Mouse (Mus musculus) skeletal muscle tissue, adult 2 months (tissue): ENCODE data around the gene Pitpnc1.
A peak's percentile ranks its signal among the peaks of the same experiment; 100 is the strongest.

ENCODE experiments used
- DNase-seq: peaks from one replicate; pipeline ENCODE4 v3.0.0-alpha.2; 2012; ENCODE audit warnings: low read depth, low spot score

Pitpnc1 gene

DNA sequence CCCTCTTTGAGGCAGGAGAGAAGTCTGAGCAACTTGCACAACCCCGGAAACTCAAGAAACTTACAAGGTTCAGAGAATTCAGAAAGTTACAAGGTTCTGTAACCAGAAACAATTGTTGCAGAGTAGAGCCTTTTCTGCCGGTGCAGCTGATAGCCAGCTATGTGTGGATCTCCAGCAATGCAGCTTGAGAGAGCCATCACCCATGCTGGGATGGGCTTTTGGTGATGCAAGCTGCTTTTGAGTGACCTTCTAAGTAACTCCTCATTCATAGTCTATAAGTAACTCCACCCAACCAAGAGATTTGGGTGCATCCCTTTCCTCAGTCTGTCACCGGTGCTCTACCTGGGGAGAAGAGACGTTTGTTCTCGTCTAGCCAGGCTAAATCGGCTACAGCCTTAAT lies 232.0 kb downstream of the Pitpnc1 start:
- DNase-seq: no peak

DNA sequence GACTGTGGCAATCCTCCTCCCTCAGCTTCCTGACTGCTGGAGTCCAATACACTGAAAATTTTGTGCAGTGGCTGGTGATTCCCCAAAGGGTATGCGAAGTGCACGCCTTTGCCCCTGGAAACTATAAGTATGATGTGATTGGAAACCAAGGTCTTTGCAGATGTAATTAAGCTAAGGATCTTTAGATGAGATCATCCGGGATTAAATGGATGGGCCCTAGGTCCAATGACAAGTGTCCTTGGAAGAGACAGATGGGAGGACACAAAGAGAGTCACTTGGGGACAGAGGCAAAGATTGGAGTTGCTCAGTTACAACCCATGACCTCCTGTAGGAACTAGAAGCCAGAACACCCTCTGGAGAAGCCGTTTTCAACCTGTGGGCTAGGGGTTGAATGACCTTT lies 233.0 kb downstream of the Pitpnc1 start:
- no peak for DNase-seq

DNA sequence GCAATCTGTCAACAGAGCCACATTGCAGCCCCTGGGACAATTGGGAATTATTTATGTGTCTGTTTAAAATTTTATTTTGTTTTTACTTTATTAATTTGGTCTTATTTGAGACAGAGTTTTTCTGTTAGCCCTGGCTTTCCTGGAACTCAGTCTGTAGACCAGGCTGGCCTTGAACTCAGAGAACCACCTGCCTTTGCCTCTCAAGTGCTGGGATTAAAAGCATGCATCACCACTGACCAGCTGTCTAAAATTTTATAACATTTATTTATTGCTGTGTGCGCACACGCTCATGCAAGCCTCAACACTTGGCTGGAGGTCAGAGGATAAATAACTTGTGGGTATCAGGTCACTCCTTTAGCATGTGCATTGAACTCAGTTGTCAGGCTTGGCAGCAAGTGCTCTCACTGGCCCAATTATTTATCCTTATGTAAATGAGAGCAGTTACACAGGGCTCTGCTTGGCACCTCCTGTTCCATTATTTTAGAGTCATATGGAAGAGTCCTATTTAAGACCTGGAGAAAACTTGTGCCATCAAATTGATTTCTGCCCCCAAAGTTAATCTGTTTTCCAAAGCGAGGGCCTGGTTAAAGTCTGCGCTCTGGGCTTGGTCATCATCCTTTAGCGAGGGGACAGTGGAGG lies 237.1 kb downstream of the Pitpnc1 start:
- DNase-seq: peak; percentile 48

DNA sequence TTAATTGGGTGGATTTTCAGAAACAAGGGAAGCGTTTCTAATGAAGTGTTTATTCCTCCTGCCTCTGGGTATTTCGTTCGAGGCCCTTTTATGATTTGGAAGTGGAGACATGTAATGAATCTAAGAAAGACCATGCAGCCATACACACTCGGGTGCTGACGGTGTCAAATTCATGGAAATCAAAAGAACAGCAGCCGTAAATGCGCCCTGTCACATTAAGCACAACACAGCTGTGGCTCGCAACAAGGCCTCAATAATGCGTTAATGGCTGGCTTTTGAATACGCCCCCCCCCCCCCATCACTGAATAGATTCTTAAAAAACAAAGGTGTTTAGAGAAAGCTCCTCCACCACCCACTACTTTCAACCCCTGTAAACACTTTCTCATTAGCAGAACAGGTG lies 240.4 kb downstream of the Pitpnc1 start:
- DNase-seq: no peak

DNA sequence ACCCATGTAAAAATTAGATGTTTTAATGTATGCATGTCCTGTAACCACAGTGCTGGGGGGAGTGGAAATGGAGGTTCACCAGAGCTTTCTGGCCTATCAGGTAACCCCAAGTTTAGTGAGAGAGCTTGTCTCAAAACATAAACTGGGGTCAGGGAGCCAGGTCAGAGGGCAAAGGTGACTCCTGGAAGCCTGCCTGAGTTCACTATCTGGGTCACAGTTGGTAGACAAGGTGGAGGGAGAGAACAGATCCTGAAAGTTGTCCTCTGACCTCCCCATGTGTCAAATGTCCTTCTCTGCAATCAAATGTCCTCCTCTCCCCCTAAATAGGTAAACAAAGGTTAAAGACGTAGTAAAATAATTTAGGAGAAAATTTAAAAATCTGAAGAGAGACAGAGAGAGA lies 244.1 kb downstream of the Pitpnc1 start:
- no peak for DNase-seq

DNA sequence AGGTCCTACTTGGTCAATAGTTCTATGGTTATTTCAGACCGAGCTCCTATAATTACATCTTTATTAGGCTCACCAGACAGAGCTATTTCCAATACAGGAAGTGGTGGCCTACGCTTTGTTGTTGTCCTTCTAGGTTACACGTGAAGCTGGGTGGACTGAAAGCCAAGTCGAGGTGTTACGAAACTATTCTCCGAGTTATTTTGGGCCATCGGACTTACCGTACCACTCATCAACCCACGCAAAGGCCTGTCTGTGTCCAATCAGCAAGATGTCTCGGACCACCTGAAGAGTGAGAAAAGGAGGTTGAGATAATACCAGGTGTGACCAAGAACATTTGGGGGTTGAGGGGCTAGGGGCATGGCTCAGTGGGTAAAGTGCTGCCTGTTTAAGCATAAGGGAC lies 244.5 kb downstream of the Pitpnc1 start:
- DNase-seq: peak; percentile 6

DNA sequence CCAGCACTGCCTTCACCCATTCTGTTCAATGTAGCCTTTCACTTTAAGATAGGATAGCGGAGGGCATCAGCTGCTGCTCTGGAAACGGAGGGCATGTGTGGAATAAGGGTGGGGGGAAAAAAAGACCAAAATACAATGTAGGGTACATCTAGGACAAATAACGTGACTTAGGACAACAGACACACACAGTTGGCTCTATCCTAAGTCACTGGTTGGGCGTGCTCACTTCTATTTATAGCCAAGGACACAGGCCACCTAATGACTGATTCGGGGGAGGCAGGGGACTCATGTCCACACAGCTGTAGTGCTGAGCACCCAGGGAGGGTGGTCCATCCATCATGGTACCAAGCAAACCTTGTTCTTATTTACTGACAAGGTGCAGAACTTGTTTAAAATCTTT lies 245.2 kb downstream of the Pitpnc1 start:
- peak; percentile 11 for DNase-seq

DNA sequence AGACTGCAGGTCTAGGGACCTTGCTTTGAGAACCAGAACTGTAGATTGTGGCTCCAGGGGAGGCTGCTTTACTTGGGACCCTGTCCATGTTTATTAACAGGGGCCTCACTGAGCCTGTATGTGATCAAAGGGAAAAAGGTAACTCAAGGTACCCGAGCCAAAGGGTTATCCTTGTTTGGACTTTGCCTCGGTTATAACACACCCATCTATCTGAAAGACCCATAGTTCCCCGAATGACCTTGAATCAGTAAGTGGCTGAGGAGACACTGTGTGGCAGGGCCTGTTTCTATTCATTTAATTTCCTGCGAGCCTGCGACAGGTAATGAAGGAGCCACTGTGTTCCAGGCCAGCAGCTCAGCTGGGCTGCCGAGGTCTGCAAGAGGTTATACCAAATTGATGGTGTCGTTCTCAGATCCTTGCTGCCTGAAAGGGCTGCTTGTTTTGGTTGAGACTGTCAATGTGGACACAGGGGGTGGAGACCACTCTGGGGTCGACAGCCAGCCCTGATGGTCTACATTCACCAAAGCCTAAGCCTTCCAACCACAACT lies 246.8 kb downstream of the Pitpnc1 start:
- no peak for DNase-seq

DNA sequence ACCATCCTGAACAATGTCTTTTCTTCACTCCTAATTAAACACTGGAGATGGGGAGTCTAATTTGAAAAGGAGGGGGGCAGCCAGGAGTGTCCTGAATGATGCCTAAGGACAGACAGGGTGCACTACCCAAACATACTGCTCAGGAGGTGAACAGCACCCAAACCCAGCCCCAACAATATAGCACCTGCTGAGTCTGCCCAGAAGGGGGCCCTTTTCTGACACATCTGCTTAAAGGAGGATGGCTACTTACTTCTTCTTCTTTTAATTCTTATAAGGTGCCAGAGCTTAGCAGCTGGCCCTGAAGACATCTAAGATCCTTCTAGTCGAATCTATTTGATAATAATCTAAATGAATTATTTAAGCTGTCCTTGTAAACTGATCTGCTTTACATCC lies 247.3 kb downstream of the Pitpnc1 start:
- no peak for DNase-seq

DNA sequence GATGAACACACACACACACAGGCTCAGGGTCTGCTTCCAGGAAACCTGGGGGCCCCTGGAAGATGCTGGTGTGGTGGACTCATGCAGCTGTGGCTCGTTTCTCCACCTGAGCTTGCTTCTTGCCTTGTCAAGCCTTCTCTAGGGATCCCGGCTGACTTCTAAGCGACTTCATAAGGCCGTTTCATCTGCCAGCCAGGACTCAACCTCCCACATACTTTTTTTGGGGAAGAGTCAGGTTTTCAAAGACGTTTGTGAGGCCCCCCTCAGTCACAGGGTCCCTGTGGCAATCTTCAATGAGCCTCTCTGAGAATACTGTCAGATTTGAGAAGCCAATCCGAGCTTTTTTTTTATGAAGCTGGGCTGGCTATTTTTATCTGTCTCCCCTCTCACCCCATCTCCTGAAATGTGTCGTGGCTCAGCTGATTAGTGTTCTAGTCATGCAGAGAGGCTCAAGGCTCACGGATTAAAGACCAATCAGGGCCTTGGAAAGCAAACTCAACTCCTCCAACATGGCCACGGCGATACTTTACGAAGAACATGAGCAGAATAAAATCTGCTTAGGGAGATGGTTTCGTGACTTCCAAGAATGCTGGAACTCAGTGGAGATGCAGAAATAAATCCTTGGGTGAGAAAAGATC lies 247.8 kb downstream of the Pitpnc1 start:
- DNase-seq: no peak

DNA sequence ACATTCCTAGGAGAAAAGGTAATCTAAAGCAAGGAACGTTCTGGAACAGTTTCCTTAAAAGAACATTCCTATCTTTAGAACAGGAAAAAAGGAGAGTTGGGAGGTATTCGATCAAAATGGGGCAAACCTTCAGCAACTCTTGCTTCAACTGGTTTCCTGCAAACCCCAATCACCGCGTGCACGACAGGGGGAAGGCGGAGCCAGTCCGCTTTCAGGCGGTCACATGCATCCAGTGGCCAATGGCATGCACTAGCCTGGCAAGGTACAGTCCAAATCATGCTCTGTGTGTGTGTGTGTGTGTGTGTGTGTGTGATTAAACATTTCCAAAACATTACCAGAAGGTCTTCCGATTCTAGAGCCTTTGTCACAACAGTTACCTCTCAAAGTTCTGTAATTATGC lies 255.4 kb downstream of the Pitpnc1 start:
- no peak for DNase-seq

DNA sequence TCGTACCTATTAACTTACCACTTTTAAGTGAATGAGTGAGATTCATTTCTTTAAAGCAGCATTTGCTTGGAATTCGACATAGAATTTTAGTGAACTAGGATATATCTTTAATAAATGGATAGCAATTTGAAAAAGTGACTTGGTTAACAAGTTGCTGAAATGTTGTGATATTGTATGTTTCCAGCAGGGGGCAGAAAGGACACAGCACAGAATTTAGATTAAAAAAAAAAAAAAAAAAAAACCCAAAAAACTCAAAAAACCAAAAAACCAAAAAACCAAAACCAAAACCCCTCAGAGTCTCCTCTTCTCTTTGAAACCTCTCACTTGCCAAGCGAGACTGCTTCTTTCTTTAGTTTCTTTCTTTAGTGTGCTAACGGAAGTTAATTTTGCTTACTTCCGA lies 256.8 kb downstream of the Pitpnc1 start:
- DNase-seq: peak; percentile 27

DNA sequence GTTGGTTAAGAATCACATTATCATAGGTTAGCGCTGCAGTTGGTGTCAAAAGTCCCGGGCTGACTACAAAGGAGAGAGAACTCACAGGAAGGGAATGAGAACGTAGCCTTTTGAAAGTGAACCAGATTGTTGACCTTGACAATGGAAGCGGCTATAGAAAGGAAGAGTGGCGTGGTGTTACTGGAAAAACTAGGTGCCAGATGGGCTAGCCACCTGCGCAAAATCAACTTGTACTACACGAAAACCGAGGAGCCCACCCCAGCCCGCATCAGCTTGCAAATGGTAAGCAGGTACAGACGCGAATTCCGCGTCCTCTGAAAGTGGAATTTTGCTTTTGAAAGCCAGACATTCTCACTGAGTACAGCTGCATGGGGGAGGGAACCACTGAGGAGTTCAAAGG lies 260.7 kb downstream of the Pitpnc1 start:
- no peak for DNase-seq

DNA sequence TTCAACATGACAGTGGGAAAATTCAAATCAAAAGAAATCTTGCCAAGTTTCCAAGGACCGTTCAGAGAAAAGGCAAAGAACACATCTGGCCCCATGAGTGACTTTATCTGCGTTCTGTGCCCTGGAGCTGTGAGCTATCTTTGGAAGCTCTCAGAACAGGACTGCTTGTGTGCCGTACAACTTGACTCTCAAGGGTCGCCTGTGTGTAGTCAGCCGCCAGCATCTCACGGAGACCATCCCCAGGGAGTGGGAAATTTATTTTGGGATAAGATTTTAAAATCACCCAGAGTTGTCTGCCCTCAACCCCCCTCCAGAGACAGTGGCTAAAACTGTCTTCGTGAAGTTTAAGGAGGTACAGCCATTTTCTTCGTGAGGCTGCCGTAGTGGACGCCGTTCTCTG lies 268.7 kb downstream of the Pitpnc1 start:
- no peak for DNase-seq

DNA sequence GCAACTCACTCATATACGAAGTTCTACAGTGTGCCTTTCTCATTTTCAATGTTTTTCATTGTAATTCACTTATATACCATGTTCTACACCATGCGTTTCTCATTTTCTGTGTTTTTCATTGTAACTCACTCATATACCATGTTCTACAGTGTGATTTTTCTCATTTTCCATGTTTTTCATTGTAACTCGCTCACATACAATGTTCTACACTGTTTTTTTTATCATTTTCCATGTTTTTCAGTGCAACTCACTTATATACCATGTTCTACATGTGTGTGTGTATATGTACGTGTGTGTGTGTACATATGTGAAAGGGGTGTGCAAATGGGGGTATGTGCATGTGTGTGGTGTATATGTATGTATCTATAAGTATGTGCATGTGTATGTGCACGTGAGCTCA lies 271.2 kb downstream of the Pitpnc1 start:
- DNase-seq: no peak

DNA sequence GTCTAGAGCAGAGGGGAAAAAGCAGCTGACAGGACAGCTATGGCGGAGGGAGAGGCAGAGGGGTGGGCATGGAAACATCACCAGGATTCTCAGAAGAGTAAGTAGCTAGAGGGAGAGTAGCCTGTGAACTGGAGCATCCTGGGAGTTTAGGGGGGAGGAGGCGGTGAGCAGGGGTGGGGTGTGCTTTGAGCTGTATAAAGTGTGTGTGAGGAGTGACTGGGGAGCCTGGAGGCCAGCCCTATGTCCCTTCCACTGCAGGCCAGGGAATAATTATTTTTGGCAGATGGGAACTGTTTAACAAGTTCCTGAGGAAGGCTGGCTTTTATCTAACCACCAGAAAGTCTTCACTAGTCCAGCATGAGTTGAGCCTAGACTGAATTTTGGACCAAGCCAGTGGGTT lies 275.2 kb downstream of the Pitpnc1 start:
- DNase-seq: no peak

DNA sequence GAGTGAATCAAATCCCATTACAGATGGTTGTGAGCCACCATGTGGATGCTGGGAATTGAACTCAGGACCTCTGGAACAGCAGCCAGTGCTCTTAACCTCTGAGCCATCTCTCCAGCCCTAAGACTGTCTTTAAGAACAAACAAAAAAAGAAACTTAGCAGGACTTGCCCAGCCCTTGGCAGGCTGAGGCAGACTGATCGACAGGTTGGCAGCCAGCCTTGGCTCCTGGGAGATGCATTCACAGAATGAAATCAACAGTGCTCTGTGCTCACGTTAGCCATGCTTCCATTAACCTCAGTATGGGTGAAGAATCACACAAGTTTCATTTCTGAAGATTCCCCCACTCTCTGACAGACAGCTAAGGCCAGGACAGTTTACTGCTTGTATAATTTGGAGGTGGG lies 280.1 kb downstream of the Pitpnc1 start:
- no peak for DNase-seq

DNA sequence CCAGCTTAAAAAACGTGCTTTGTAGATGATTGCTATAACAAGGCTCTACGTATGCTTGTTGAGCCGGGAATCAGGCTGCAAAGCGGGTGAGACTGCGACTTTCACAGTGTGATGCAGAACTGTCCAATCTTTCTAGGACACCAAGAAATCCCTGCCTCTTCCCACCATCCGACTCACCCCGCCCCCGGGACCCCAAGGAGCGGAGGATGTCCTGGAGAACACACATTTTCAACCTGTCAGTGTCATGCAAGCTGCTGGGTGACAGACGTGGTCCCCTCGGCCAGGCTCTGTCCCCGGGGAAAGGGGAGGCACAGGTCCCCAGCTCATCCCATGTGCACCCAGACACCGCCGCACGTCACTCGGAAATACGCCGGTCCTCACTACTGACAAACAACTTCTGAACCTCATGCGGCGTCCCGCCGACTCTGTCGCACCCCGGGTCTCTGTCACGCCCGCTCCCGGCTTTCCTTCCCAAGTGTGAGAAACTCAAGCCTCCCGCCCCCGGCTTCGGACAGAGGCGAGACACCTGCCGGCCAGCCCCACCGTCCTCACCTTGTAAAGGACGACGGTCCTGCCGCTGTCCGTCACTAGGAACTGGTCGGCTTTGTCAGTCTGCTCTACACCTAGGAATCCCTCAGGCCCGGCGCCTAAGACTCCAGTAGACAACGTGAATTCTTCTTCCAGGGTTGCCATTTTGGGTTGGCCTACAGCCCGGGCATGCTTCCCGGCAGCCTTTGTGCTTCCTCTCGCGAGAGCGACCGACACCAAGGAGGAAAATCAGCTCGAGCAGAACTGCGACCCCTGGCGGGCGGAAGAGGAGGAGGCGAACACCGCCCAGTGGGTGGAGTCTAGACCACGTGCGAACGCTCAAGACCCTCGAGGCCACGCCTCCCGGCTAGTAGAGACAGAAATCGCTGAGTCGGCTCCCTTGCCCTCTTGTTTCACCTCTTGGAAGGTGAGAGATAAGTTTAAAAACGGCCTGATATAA lies 281.6 kb downstream of the Pitpnc1 start, which contains the start of gene Nol11:
Gene Nol11, minus strand, starts transcription at position 817 of the 988 bp plus-strand sequence.
- peak; percentile 98 for DNase-seq

DNA sequence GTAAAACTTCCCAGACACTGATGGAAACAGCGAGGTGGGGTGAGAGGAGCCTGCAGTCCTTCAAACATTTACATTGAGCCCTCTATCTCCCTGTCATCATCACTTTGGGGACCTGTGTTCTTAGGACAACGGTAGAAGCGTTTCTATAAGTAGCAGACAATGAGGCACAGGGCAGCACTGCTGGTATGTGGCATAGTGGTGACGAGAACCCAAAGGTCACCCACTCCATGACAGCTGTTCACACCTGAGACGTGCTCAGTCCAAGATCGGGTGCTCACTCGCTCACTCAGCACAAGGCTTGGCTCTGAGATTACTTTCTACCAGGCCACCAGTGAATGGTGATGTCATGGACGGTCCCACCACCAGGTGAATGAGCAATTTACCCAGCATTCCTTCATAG lies 286.7 kb downstream of the Pitpnc1 start:
- no peak for DNase-seq

DNA sequence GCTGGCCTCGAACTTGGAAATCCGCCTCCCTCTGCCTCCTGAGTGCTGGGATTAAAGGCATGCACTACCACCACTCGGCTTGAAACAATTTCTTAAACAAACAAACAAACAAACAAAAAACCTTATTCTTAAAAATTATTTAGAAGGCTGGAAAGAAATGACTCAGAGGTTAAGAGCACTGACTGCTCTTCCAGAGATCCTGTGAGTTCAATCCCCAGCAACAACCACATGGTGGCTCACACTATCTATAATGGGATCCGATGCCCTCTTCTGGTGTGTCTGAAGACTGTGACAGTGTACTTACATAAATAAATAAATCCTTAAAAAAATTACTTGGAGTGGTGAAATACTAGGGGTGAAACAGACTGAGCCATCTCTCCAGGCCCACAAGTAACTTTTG lies 309.3 kb downstream of the Pitpnc1 start:
- no peak for DNase-seq

DNA sequence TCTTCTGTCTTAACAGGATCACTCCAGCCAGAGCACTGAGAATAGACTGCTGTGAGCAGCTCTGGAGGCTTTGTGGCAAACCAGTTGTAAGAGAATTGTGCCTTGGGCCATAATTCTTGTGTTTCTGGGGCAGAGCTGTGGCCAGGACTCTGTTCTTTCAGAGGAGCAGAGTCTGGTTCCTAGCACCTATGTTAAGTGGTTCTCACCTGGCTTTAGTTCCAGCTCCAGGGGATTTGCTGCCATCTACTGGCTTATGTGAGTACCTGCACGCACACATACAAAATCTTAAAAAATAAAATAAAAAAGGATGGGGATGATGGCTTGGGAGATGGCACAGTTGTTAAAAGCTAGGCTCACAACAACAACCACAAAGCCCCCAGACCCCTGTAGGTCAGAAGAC lies 311.5 kb downstream of the Pitpnc1 start:
- no peak for DNase-seq
